Mouse (Mus musculus): ENCODE data around the gene Mtcl1. TPM values are rescaled to one million over a fixed set of nuclear protein-coding genes. Genes with fewer than 3 reads are reported as not detected.

Gene Mtcl1
- polyA plus RNA-seq, 1 experiment from 2014 or later = 1.5 TPM

- no peak for TF ChIP-seq CTCF (IDR thresholded peaks at IDR 0.05; ENCODE audit: low read depth)
- ATAC-seq = 0 out of 2 replicates have a peak, but pooled peaks have one; percentile 60
- no peak overlapping the region for H3K27ac ChIP-seq (ENCODE audit: low read depth, low read length)
Measured at GRCm38 (mm10) chr17:66353907-66354306, 95.6 kb downstream of the Mtcl1 start.

GRCm38 (mm10) chr17:66352847-66353643 is 96.5 kb downstream of the Mtcl1 start:
- no peak overlapping the region for H3K9ac ChIP-seq (ENCODE audit: low read depth, low read length)
- H3K4me2 ChIP-seq (replicated peaks; ENCODE audit: low read depth) = peak overlapping the region; percentile 51
- no peaks in the 10 kb centered on the region for H3K27me3 ChIP-seq (replicated peaks; ENCODE audit: control insufficient read depth, insufficient read depth, low read length)
- ATAC-seq = peak; percentile 74
- TF ChIP-seq CTCF (IDR thresholded peaks at IDR 0.05; ENCODE audit: low read depth) = no peak
- no peaks in the 10 kb centered on the region for H3K9me3 ChIP-seq (ENCODE audit: control insufficient read depth)
- H3K4me1 ChIP-seq (replicated peaks; ENCODE audit: control insufficient read depth, insufficient read depth, low read length) = no peaks in the 10 kb centered on the region; the same call in 1 of the 2 replicates
- no peaks in the 10 kb centered on the region for H3K36me3 ChIP-seq (ENCODE audit: control insufficient read depth, insufficient read depth)
- H3K4me3 ChIP-seq (ENCODE audit: low read depth, low read length) = no peak overlapping the region; the same call in 1 of the 2 replicates
- H3K27ac ChIP-seq (ENCODE audit: low read depth, low read length) = peak overlapping the region; percentile 46
- 23% methylated on average over 20 of the region's 20 CpGs for WGBS

More at GRCm38 (mm10) chr17:66353907-66354306, 95.6 kb downstream of the Mtcl1 start:
- no peaks in the 10 kb centered on the region for H3K36me3 ChIP-seq (ENCODE audit: control insufficient read depth, insufficient read depth)
- no peak overlapping the region for H3K4me3 ChIP-seq (ENCODE audit: low read depth, low read length)
- H3K9me3 ChIP-seq (ENCODE audit: control insufficient read depth) = no peaks in the 10 kb centered on the region
- 54% methylated on average over 14 of the region's 14 CpGs for WGBS
- H3K9ac ChIP-seq (ENCODE audit: low read depth, low read length) = no peak overlapping the region
- H3K4me1 ChIP-seq (replicated peaks; ENCODE audit: control insufficient read depth, insufficient read depth, low read length) = no peaks in the 10 kb centered on the region; the same call in 1 of the 2 replicates
- H3K4me2 ChIP-seq (replicated peaks; ENCODE audit: low read depth) = no peak overlapping the region
- H3K27me3 ChIP-seq (replicated peaks; ENCODE audit: control insufficient read depth, insufficient read depth, low read length) = no peaks in the 10 kb centered on the region

GRCm38 (mm10) chr17:66352219-66352618 is 97.3 kb downstream of the Mtcl1 start:
- H3K27me3 ChIP-seq (replicated peaks; ENCODE audit: control insufficient read depth, insufficient read depth, low read length) = no peaks in the 10 kb centered on the region
- WGBS = 62% methylated on average over 6 of the region's 6 CpGs
- no peak for ATAC-seq
- H3K9me3 ChIP-seq (ENCODE audit: control insufficient read depth) = no peaks in the 10 kb centered on the region
- H3K36me3 ChIP-seq (ENCODE audit: control insufficient read depth, insufficient read depth) = no peaks in the 10 kb centered on the region
- H3K4me3 ChIP-seq (ENCODE audit: low read depth, low read length) = no peak overlapping the region
- TF ChIP-seq CTCF (IDR thresholded peaks at IDR 0.05; ENCODE audit: low read depth) = no peak
- H3K4me2 ChIP-seq (replicated peaks; ENCODE audit: low read depth) = 0 out of 2 replicates have a peak overlapping the region, but pooled peaks have one; percentile 51
- no peaks in the 10 kb centered on the region; the same call in 1 of the 2 replicates for H3K4me1 ChIP-seq (replicated peaks; ENCODE audit: control insufficient read depth, insufficient read depth, low read length)
- 0 out of 2 replicates have a peak overlapping the region, but pooled peaks have one; percentile 46 for H3K27ac ChIP-seq (ENCODE audit: low read depth, low read length)
- H3K9ac ChIP-seq (ENCODE audit: low read depth, low read length) = no peak overlapping the region

- H3K36me3 ChIP-seq (ENCODE audit: control insufficient read depth, insufficient read depth) = no peaks in the 10 kb centered on the region
- ATAC-seq = no peak
- H3K9me3 ChIP-seq (ENCODE audit: control insufficient read depth) = no peaks in the 10 kb centered on the region
- no peak overlapping the region for H3K27ac ChIP-seq (ENCODE audit: low read depth, low read length)
- H3K4me1 ChIP-seq (replicated peaks; ENCODE audit: control insufficient read depth, insufficient read depth, low read length) = no peaks in the 10 kb centered on the region; the same call in 1 of the 2 replicates
- no peak overlapping the region for H3K4me3 ChIP-seq (ENCODE audit: low read depth, low read length)
- 91% methylated on average over 11 of the region's 11 CpGs for WGBS
- no peak overlapping the region for H3K9ac ChIP-seq (ENCODE audit: low read depth, low read length)
- no peaks in the 10 kb centered on the region for H3K27me3 ChIP-seq (replicated peaks; ENCODE audit: control insufficient read depth, insufficient read depth, low read length)
- H3K4me2 ChIP-seq (replicated peaks; ENCODE audit: low read depth) = no peak overlapping the region
- no peak for TF ChIP-seq CTCF (IDR thresholded peaks at IDR 0.05; ENCODE audit: low read depth)
Measured at GRCm38 (mm10) chr17:66350689-66351088, 98.9 kb downstream of the Mtcl1 start.

DNA sequence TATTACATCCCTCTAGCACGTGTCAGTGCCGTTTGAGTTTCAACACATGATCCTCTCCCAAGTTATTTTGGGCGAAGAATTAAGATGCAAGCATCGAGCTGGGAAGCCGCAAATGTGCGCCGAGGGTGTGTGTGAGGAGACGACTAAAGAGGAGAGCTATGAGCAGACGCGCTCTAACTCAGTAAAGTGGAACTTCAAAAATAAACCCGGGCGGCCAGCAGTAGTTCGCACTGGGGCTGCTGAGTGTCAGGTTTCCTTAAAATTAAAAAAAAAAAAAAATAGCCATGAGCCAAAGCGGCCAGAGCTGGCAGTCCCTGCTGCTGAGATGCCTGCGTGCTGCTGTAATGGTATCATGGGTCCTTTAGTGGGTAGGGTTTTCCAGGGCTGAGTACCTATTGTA is 99.4 kb downstream of the Mtcl1 start:
- no peak overlapping the region for H3K4me2 ChIP-seq (replicated peaks; ENCODE audit: low read depth)
- 72% methylated on average over 15 of the region's 15 CpGs for WGBS
- H3K27ac ChIP-seq (ENCODE audit: low read depth, low read length) = no peak overlapping the region

DNA sequence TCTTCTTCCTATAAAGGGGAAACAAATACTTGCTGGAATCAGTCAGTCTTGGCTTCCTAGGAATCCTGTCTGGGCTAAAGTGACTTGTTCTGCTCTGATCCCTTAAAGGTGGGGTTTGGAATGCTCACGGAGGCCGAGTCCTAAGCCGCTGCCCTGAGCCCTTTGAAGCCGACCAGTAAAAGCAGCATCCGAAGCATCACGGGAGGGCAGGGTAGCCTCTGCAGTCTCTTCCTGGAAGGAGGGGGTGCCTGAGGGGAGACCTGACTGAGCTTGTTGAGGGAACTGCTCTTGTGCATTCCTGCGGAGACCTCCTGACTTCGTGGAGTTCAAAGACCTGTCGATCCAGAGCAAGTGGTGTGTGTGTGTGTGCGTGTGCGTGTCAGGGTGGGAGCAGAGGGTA is 103.2 kb downstream of the Mtcl1 start:
- no peak for TF ChIP-seq CTCF (IDR thresholded peaks at IDR 0.05; ENCODE audit: low read depth)
- no peak overlapping the region for H3K9ac ChIP-seq (ENCODE audit: low read depth, low read length)
- H3K4me1 ChIP-seq (replicated peaks; ENCODE audit: control insufficient read depth, insufficient read depth, low read length) = no peaks in the 10 kb centered on the region
- H3K4me2 ChIP-seq (replicated peaks; ENCODE audit: low read depth) = no peak overlapping the region
- 70% methylated on average over 11 of the region's 11 CpGs for WGBS
- 0 out of 2 replicates have a peak, but pooled peaks cover 7% of the 10 kb centered on the region for H3K36me3 ChIP-seq (ENCODE audit: control insufficient read depth, insufficient read depth)
- no peak overlapping the region for H3K4me3 ChIP-seq (ENCODE audit: low read depth, low read length)
- no peak for ATAC-seq
- H3K9me3 ChIP-seq (ENCODE audit: control insufficient read depth) = no peaks in the 10 kb centered on the region
- H3K27me3 ChIP-seq (replicated peaks; ENCODE audit: control insufficient read depth, insufficient read depth, low read length) = no peaks in the 10 kb centered on the region
- no peak overlapping the region for H3K27ac ChIP-seq (ENCODE audit: low read depth, low read length)

More for the DNA sequence above, 99.4 kb downstream of the Mtcl1 start:
- H3K4me3 ChIP-seq (ENCODE audit: low read depth, low read length) = no peak overlapping the region
- H3K27me3 ChIP-seq (replicated peaks; ENCODE audit: control insufficient read depth, insufficient read depth, low read length) = no peaks in the 10 kb centered on the region
- TF ChIP-seq CTCF (IDR thresholded peaks at IDR 0.05; ENCODE audit: low read depth) = no peak
- H3K9ac ChIP-seq (ENCODE audit: low read depth, low read length) = no peak overlapping the region
- H3K36me3 ChIP-seq (ENCODE audit: control insufficient read depth, insufficient read depth) = no peaks in the 10 kb centered on the region
- no peaks in the 10 kb centered on the region for H3K9me3 ChIP-seq (ENCODE audit: control insufficient read depth)
- ATAC-seq = no peak
- no peaks in the 10 kb centered on the region; the same call in 1 of the 2 replicates for H3K4me1 ChIP-seq (replicated peaks; ENCODE audit: control insufficient read depth, insufficient read depth, low read length)

Data from intestine, postnatal 0 days (tissue).